Mouse (Mus musculus): ENCODE measurements around the gene Tmc6.

- TF ChIP-seq CTCF (IDR thresholded peaks at IDR 0.05; ENCODE audit: borderline replicate concordance, insufficient read depth, low read depth, low read length) (no peak), POLR2A (IDR thresholded peaks at IDR 0.05; ENCODE audit: borderline replicate concordance, insufficient read depth, low read length) (no peak)
These were observed 21.2 kb upstream of the Tmc6 start for GRCm38 (mm10) chr11:117803166-117803688.
